Mouse (Mus musculus) kidney, adult 2 months (tissue): ENCODE results near the gene Col6a1.

Experiments used
- CTCF ChIP-seq: fragments of 200-500 bp; conservative IDR thresholded peaks from 2 replicates; pipeline ENCODE4 v1.5.1; 2011; ENCODE audit warnings: low read depth, mild to moderate bottlenecking, control low read depth, low read length, moderate library complexity, mixed read lengths; ENCODE audit not compliant: insufficient read depth, insufficient read length
- POLR2A ChIP-seq: fragments of 200-500 bp; IDR thresholded peaks from one replicate; pipeline ENCODE4 v1.6.1; 2011; ENCODE audit warnings: low read depth, low read length, control low read depth

GRCm38 (mm10) chr10:76769581-76769980 is 43.6 kb upstream of the Col6a1 start:
- no peak for TF ChIP-seq CTCF
- TF ChIP-seq POLR2A = no peak
